Mouse (Mus musculus): ENCODE data around the gene Nudt5.

The Nudt5 gene

DNA sequence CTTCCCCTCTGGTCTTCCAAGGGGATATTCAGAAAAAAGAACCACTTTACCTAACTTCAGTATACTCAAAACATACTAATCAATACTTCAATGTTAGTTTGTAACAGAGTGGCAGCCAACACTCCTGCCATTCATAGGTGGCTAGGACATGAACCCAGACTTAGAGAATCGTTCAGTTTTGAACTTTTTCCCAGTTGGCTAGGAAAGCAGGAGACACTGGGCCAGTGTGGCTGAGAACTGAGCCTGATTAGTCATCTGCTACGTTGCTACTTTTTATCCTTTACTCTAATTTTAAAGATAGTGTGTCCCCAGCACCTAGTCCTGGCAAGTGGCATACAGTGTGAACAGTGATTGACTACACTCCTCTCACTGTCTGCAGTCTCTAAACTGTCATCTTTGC, 22.9 kb downstream of the Nudt5 start:
- no peak for DNase-seq (ENCODE audit: low spot score)

- no peak for DNase-seq (ENCODE audit: low spot score)
Measured at GRCm38 (mm10) chr2:5869746-5870145, 24.9 kb downstream of the Nudt5 start.

GRCm38 (mm10) chr2:5877446-5877845, 32.6 kb downstream of the Nudt5 start:
- DNase-seq (ENCODE audit: low spot score), result no peak

GRCm38 (mm10) chr2:5888865-5889264, 44.0 kb downstream of the Nudt5 start:
- no peak for DNase-seq (ENCODE audit: low spot score)

- no peak for DNase-seq (ENCODE audit: low spot score)
Measured at GRCm38 (mm10) chr2:5889412-5889811, 44.6 kb downstream of the Nudt5 start.

GRCm38 (mm10) chr2:5894296-5894695, 49.5 kb downstream of the Nudt5 start:
- no peak for DNase-seq (ENCODE audit: low spot score)

GRCm38 (mm10) chr2:5894843-5895570, 50.2 kb downstream of the Nudt5 start, which contains the start of gene Sec61a2:
Gene Sec61a2, minus strand, starts transcription at chr2:5895432.
- peak; percentile 100 for DNase-seq (ENCODE audit: low spot score)

DNA sequence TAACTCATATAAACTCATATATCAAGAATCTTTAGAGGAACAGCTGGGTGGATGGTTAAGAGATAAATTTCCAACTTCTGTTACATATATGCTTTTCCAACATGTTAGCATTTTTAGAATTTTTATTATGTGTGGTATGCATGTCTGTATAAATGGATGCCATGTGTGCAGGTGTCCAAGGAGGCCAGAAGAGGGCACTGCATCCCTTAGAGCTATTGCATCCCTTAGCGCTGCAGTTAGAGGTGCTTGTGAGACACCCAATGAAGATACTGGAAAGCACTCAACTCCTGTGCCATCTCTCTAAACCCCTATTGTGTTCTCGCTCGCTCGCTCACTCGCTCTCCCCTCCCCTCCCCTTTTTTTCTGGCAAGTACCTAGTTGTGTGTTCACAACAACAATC, 55.3 kb downstream of the Nudt5 start:
- no peak for DNase-seq (ENCODE audit: low spot score)

GRCm38 (mm10) chr2:5906092-5906491, 61.3 kb downstream of the Nudt5 start:
- DNase-seq (ENCODE audit: low spot score), result no peak

- no peak for DNase-seq (ENCODE audit: low spot score)
Measured at GRCm38 (mm10) chr2:5906625-5907024, 61.8 kb downstream of the Nudt5 start.

GRCm38 (mm10) chr2:5911282-5911965, 66.6 kb downstream of the Nudt5 start:
- DNase-seq (ENCODE audit: low spot score), result no peak
